Mouse (Mus musculus) heart, postnatal 14 days (tissue): ENCODE measurements around the gene Cbx2. TPM values are rescaled to one million over a fixed set of nuclear protein-coding genes. Genes with fewer than 3 reads are reported as not detected.

Experiments
- DNase-seq, 2 experiments: peaks; one replicate each; pipeline ENCODE4 v3.0.0; 2021 to 2022
- intact Hi-C: fragments of 180-260 bp; cut with DNase I; formaldehyde crosslinking; loops from one replicate; pipeline ENCODE4 v1.15.1; 2025
- long read RNA-seq, 2 experiments: library from polyadenylated mRNA; stranded (forward); transcript quantifications; one replicate each; pipeline ENCODE4 v2.0.0; 2021
- total RNA-seq, 2 experiments: library from RNA; stranded (reverse); gene quantifications; 2 replicates each; pipeline ENCODE4 v1.2.3; 2021

The Cbx2 gene
- 1 to 10 TPM; 5.0 to 5.3 TPM for total RNA-seq
- long read RNA-seq, experiment 1, transcript Cbx2-201 (5 exons, 3,807 nt), result major isoform, 7 of 9 reads
- long read RNA-seq, experiment 1, partial matches to known transcripts, result 0 of 9 reads
- long read RNA-seq, experiment 1, other reads (novel, unspliced or antisense), result 2 of 9 reads
- long read RNA-seq, experiment 2, transcript Cbx2-201 (5 exons, 3,807 nt), result major isoform, 10 of 14 reads
- long read RNA-seq, experiment 2, partial matches to known transcripts, result 0 of 14 reads
- long read RNA-seq, experiment 2, other reads (novel, unspliced or antisense), result 4 of 14 reads

GRCm38 (mm10) chr11:119022895-119023615, at the start of gene Cbx2:
Gene Cbx2, plus strand, starts transcription at chr11:119022962.
- intact Hi-C loops, result loop anchor here (2.0 kb wide), 1 partner anchor 24 kb away; no protein-coding TSS in a partner anchor
- peak; percentile 89 to 96 for DNase-seq

GRCm38 (mm10) chr11:118974340-118974739, 48.4 kb upstream of the Cbx2 start:
- intact Hi-C loops, result loop anchor here (2.0 to 10.0 kb wide), 2 partner anchors 64 to 330 kb away; partner anchors contain the start of gene Rbfox3
- no peak for DNase-seq

- intact Hi-C loops, result loop anchor here (2.0 to 10.0 kb wide), 3 partner anchors 65 to 331 kb away; partner anchors contain the start of gene Rbfox3
- DNase-seq, result peak; percentile 66 to 75
Measured at GRCm38 (mm10) chr11:118975427-118975826, 47.3 kb upstream of the Cbx2 start.

GRCm38 (mm10) chr11:118975917-118976316, 46.8 kb upstream of the Cbx2 start:
- no peak for DNase-seq
- intact Hi-C loops, result loop anchor here (2.0 to 10.0 kb wide), 3 partner anchors 65 to 331 kb away; partner anchors contain the start of gene Rbfox3

GRCm38 (mm10) chr11:118980388-118980787, 42.4 kb upstream of the Cbx2 start:
- intact Hi-C loops, result no loop called here
- DNase-seq, result no peak

GRCm38 (mm10) chr11:118981012-118981776, 41.6 kb upstream of the Cbx2 start:
- intact Hi-C loops, result no loop called here
- no peak for DNase-seq

- intact Hi-C loops, result no loop called here
Measured at GRCm38 (mm10) chr11:118982593-118983113, 40.1 kb upstream of the Cbx2 start.

GRCm38 (mm10) chr11:118985571-118985970, 37.2 kb upstream of the Cbx2 start:
- no peak for DNase-seq
- intact Hi-C loops, result no loop called here

More at GRCm38 (mm10) chr11:118982593-118983113, 40.1 kb upstream of the Cbx2 start:
- DNase-seq, result no peak

- no peak for DNase-seq
Measured at GRCm38 (mm10) chr11:118987999-118988398, 34.8 kb upstream of the Cbx2 start, which contains the start of gene Enpp7. Gene Enpp7, plus strand, starts transcription at chr11:118988188.

GRCm38 (mm10) chr11:118992781-118993180, 30.0 kb upstream of the Cbx2 start:
- intact Hi-C loops, result no loop called here
- DNase-seq, result no peak

More at GRCm38 (mm10) chr11:118987999-118988398, 34.8 kb upstream of the Cbx2 start, which contains the start of gene Enpp7:
- intact Hi-C loops, result no loop called here

- intact Hi-C loops, result no loop called here
- no peak for DNase-seq
Measured at GRCm38 (mm10) chr11:118995448-118995847, 27.3 kb upstream of the Cbx2 start.

- intact Hi-C loops, result no loop called here
- DNase-seq, result no peak
Measured at GRCm38 (mm10) chr11:118997182-118997581, 25.6 kb upstream of the Cbx2 start.

GRCm38 (mm10) chr11:118998540-118999265, 24.1 kb upstream of the Cbx2 start:
- intact Hi-C loops, result loop anchor here (2.0 kb wide), 2 partner anchors 24 to 190 kb away; partner anchors contain the start of gene Cbx2
- DNase-seq, result peak; percentile 80 to 88

GRCm38 (mm10) chr11:118999361-118999804, 23.4 kb upstream of the Cbx2 start:
- intact Hi-C loops, result loop anchor here (2.0 kb wide), 2 partner anchors 23 to 189 kb away; partner anchors contain the start of gene Cbx2
- no peak for DNase-seq

GRCm38 (mm10) chr11:119000877-119001276, 21.9 kb upstream of the Cbx2 start:
- DNase-seq, result no peak
- intact Hi-C loops, result no loop called here

GRCm38 (mm10) chr11:119001493-119002128, 21.2 kb upstream of the Cbx2 start:
- intact Hi-C loops, result no loop called here
- no peak for DNase-seq

- intact Hi-C loops, result no loop called here
- DNase-seq, result no peak
Measured at GRCm38 (mm10) chr11:119005547-119006275, 17.1 kb upstream of the Cbx2 start.

- intact Hi-C loops, result no loop called here
- DNase-seq, result no peak
Measured at GRCm38 (mm10) chr11:119006462-119006861, 16.3 kb upstream of the Cbx2 start.
